ENCODE assay signal across 15 mouse cellular contexts in the genomic region with DNA sequence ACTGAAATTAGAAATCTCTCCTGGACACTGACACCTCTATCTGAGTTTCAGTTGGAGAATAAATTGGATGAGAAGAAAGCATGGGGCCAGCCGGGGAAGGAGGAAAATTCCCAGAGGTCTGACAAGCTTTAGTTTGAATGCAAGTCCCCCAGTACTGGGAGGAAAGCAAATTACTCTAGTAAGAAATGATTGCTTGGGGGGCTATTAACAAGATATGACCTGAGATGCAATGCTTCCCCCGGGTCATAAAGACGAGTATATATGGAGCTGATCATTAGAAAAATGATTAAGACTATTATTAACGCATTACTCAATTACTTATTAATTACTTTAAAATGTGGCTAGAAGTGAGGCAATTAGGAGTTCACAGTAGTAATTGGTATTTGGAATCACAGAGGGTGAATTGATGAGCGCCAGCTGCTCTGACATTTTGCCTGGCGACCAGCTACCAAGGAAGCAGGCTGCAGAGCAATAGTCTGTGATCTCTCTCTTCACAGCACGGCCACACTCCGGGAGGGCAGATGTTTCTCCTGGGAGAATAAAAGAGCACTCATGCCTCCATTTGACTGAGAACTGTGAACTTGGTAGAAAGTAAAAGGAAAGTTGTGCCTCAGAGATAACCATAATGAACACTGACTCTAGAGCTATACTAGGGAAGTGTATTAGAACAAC. TPM values are rescaled to one million over a fixed set of nuclear protein-coding genes. Genes with fewer than 3 reads are reported as not detected.
A peak's percentile ranks its signal among the peaks of the same experiment; 100 is the strongest.
DNase-seq lines count a peak whose midpoint lies in the region; ATAC-seq and TF ChIP-seq lines count a peak whose summit lies in the region.
"Had no signal": no experiment of that assay in that cellular context is flagged by ENCODE, and none has a peak within 500 bp of the region (broad histone marks: within the 10 kb centered on the region; RNA-seq: fewer than 3 reads in every experiment).

No protein-coding gene starts in this region.

- in situ Hi-C loops in ES-E14 (cut with MboI; ENCODE audit: low sequenced_read_pairs in 2 of 2, unreplicated experiment in 2 of 2), result no loop called here

- H3K4me3 ChIP-seq in kidney, embryonic 15.5 days (replicated peaks), result no peak overlapping the region
- no peak overlapping the region for H3K4me3 ChIP-seq in ES-E14 (ENCODE audit: insufficient read depth in 1 of 2, low read depth in 1 of 2, low read length in 2 of 2, poor library complexity in 1 of 2, severe bottlenecking in 1 of 2)
- H3K4me3 ChIP-seq in forebrain, embryonic 13.5 days, result no peak overlapping the region
- H3K4me3 ChIP-seq: gastrocnemius, adult 2 months; limb, embryonic 13.5 days; lung, embryonic 15.5 days; midbrain, embryonic 12.5 days had no signal

- H3K4me2 ChIP-seq in kidney, embryonic 15.5 days, result no peak overlapping the region
- no peak overlapping the region for H3K4me2 ChIP-seq in forebrain, embryonic 13.5 days
- H3K4me2 ChIP-seq: heart, embryonic 11.5 days; limb, embryonic 13.5 days; lung, embryonic 15.5 days; midbrain, embryonic 12.5 days had no signal

- no peak overlapping the region for H3K27ac ChIP-seq in kidney, embryonic 15.5 days
- peak overlapping the region; percentile 4; the same call in 1 of the 2 replicates for H3K27ac ChIP-seq in ES-E14 (ENCODE audit: insufficient read depth, low read depth, low read length, poor library complexity, severe bottlenecking)
- H3K27ac ChIP-seq in forebrain, embryonic 13.5 days, result no peak overlapping the region
- H3K27ac ChIP-seq: gastrocnemius, adult 2 months; kidney, postnatal 0 days; limb, embryonic 13.5 days; lung, embryonic 15.5 days; midbrain, embryonic 12.5 days had no signal

- H3K9me3 ChIP-seq in kidney, embryonic 15.5 days (replicated peaks), result no peaks in the 10 kb centered on the region
- peaks cover 8% of the 10 kb centered on the region for H3K9me3 ChIP-seq in ES-E14 (ENCODE audit: control insufficient read depth, insufficient read depth, low read depth, low read length)
- H3K9me3 ChIP-seq in forebrain, embryonic 13.5 days (replicated peaks), result no peaks in the 10 kb centered on the region
- H3K9me3 ChIP-seq: limb, embryonic 13.5 days; lung, embryonic 15.5 days; midbrain, embryonic 12.5 days had no signal

- 0 out of 2 replicates have a peak, but pooled peaks have one; percentile 46 for ATAC-seq in kidney, embryonic 15.5 days (replicated peaks; ENCODE audit: low FRiP score)
- peak; percentile 78 for ATAC-seq in forebrain, embryonic 13.5 days

- H3K36me3 ChIP-seq in kidney, embryonic 15.5 days, result no peaks in the 10 kb centered on the region
- H3K36me3 ChIP-seq in ES-E14 (ENCODE audit: control insufficient read depth, insufficient read depth, low read length, poor library complexity, severe bottlenecking), result no peaks in the 10 kb centered on the region
- H3K36me3 ChIP-seq in forebrain, embryonic 13.5 days (ENCODE audit: poor library complexity, severe bottlenecking), result no peaks in the 10 kb centered on the region
- H3K36me3 ChIP-seq: limb, embryonic 13.5 days; lung, embryonic 15.5 days; midbrain, embryonic 12.5 days had no signal

- no peaks in the 10 kb centered on the region for H3K4me1 ChIP-seq in kidney, embryonic 15.5 days
- H3K4me1 ChIP-seq in ES-E14 (ENCODE audit: control insufficient read depth in 2 of 2, insufficient read depth in 2 of 2, low read length in 2 of 2, poor library complexity in 1 of 2), result peaks cover 8 to 9% of the 10 kb centered on the region in 2 experiments
- peaks cover 12% of the 10 kb centered on the region for H3K4me1 ChIP-seq in forebrain, embryonic 13.5 days
- H3K4me1 ChIP-seq: lung, embryonic 15.5 days; midbrain, embryonic 12.5 days had no signal

- H3K27me3 ChIP-seq in kidney, embryonic 15.5 days, result no peaks in the 10 kb centered on the region
- H3K27me3 ChIP-seq in forebrain, embryonic 13.5 days, result no peaks in the 10 kb centered on the region
- H3K27me3 ChIP-seq: limb, embryonic 13.5 days; lung, embryonic 15.5 days; midbrain, embryonic 12.5 days had no signal

- DNase-seq in kidney, postnatal 36 days, result no peak
- peak; percentile 15 for DNase-seq in ES-E14 (ENCODE audit: low read depth, low spot score)
- peak; percentile 7 to 57 for DNase-seq in lung, postnatal 4 days
- no peak for DNase-seq in cerebellum, adult 9-10 months
- DNase-seq in frontal cortex, postnatal 25 days (ENCODE audit: low spot score in 2 of 2), result no peak
- DNase-seq: adrenal gland, adult 8-10 months; gastrocnemius, adult 2 months had no signal

- H3K9ac ChIP-seq in kidney, embryonic 15.5 days, result no peak overlapping the region
- H3K9ac ChIP-seq in ES-E14 (ENCODE audit: insufficient read depth, low read depth, low read length, poor library complexity, severe bottlenecking), result no peak overlapping the region
- no peak overlapping the region for H3K9ac ChIP-seq in forebrain, embryonic 13.5 days
- H3K9ac ChIP-seq: limb, embryonic 13.5 days; lung, embryonic 15.5 days; midbrain, embryonic 12.5 days had no signal

- WGBS in kidney, embryonic 15.5 days, result 35% methylated on average over 8 of the region's 8 CpGs
- 32% methylated on average over 8 of the region's 8 CpGs for WGBS in forebrain, embryonic 13.5 days

TF ChIP-seq in ES-E14, 5 proteins besides CTCF, POLR2A, EP300 and RAD21:
- no peak for TF ChIP-seq CHD2 (IDR thresholded peaks at IDR 0.05; ENCODE audit: low read depth, low read length)
- no peak for TF ChIP-seq ZC3H11A (IDR thresholded peaks at IDR 0.05; ENCODE audit: borderline replicate concordance, low read depth, low read length)

RNA-seq across cellular contexts. Expression of gene Syt9, which starts 28.9 kb away (rescaled TPM):
- polyA plus RNA-seq in kidney, embryonic 15.5 days (2015; fragmentation: Nextera tagmentation; extraction: Ambion mirVana), result 4.9 and 5.2 TPM in 2 replicates
- total RNA-seq in ES-E14 (2012; rRNA removed), result 8.4 and 12.0 TPM in 2 replicates
- 4.6 and 5.2 TPM in 2 replicates for polyA plus RNA-seq in forebrain, embryonic 13.5 days (2015; fragmentation: Nextera tagmentation; extraction: Ambion mirVana)
- total RNA-seq: neutrophil, adult 5-6 weeks had no signal

Comparison
In these comparisons a context has a peak if more than half of its experiments do, and no peak if none do; other contexts are left out.
1. DNase-seq: peak in ES-E14 (single experiment) and lung, postnatal 4 days (2 of 2); none in kidney, postnatal 36 days (0 of 2), cerebellum, adult 9-10 months (single experiment) and frontal cortex, postnatal 25 days (0 of 2).